Mouse (Mus musculus) monocyte, adult 5-6 weeks (primary cell): ENCODE results near the gene Hjurp. TPM values are rescaled to one million over a fixed set of nuclear protein-coding genes. Genes with fewer than 3 reads are reported as not detected.
A peak's percentile ranks its signal among the peaks of the same experiment; 100 is the strongest.

Experiments used
- ATAC-seq: fragments of 153-309, 156-312 bp; replicated peaks from 2 replicates; pipeline ENCODE4 v1.8.0; 2017; ENCODE audit warnings: mild to moderate bottlenecking; ENCODE audit not compliant: low TSS enrichment, insufficient number of reproducible peaks, severe bottlenecking, poor library complexity, low FRiP score
- total RNA-seq: library from RNA; stranded (forward); fragments of 200-1000, 200-491, 200-594 nt; gene quantifications from 3 replicates; pipeline ENCODE4 v1.2.3, GENCODE M21; 2017

The Hjurp gene
- total RNA-seq = 79.2 to 121 TPM (median 80.4 TPM) in 3 replicates

DNA sequence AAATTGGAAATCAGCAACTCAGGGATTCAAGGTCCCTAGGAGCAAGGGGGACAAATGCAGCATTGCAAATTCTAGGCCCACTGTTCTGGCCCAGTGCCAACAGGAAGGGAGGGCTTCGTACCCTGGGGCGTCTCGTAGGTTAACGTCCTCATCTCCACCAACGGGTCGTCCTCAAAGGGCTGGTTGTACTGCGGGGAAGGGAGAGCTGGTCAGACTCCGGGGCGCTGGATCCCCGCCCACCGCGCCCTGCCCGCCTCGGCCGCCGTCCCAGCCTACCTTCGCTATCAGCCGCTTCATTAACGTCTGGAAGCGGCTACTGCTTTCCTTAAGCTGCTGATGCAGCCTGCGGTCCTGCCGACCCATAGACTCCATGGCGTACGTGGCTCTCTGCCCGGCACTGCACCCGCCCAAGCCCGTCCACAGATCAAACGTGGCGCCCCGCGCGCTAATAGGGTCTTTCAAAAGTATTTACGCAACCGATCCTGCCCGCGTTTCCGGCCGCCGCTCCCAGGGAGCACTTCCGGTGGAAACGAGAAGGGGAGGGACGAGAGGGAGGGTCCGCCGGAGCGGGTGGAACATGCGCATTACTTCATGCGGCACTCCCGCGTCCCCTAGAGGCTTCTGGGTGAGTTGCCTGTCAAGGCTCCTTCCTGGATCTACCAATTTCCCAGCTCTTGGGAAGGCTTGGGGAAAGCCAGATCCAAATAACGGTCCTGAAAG, at the start of gene Hjurp, which contains the start of gene Trpm8:
TSS of gene Hjurp (minus strand) at position 536 of the 720 bp plus-strand sequence.
TSS of gene Trpm8 (plus strand) at position 564 of the 720 bp plus-strand sequence.
- peak; percentile 79 for ATAC-seq

DNA sequence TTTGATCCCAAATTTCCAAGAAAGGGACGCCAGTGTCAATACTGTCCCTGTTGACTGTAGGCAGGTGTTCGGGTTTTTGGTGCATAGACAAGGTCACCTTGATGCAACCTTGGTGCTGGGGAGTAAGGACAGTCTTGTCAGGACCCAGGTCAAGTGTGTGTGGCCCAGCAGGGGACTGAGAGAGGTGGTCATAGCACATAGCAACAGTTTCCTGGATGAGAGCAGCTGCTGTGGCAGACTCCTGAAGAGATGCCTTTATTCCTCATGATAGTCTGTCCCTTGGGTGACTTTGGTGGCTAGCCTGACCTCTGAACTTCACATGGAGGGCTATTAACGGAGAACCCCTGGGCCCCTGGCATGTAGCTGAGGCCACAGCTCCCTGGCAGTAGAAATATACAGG, 45.7 kb upstream of the Hjurp start:
- ATAC-seq = no peak

DNA sequence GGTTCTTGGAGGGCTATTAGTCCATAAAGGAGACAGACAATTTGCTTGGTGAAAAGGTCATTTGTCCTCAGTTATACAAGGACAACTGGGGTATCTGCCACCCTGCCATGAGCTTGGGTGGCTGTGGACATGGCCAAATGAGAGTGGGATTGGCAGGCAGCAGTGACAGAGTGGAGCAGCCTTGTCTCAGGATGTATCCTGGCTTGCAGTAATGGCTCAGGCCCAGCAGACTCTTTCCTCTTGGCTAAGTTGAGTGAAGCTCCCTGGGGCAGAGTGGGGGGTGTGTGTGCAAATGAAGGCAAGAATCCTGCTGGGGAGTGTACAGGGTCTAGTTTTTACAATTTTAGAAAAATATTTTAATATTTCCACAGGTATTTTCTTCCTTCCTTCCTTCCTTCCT, 44.7 kb upstream of the Hjurp start:
- ATAC-seq = no peak

DNA sequence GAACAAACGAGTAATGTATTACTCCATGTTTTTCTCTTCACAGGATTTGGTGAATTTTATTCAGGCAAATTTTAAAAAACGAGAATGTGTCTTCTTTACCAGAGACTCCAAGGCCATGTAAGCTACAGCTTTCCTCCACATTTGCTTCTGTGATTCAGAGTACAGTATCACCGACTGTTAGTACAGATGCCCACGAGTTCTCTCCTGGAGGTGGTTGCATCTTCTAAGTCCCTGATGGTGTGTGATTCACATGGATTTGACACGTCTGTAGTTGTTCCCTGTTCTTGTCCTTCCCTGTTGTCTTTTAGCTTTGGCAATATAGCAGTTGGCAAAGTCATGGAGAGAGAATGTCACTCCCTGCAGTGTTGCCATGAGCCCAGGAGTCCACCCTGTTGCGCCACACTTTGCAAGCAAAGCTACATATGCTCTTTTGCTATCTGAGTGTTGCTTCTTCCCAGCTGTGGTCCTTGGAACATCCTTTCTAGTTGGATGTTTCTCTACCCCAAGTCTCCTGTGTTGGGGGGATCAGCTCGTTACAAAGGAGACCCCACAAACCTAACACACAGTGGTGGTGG, 43.5 kb upstream of the Hjurp start:
- ATAC-seq = no peak

DNA sequence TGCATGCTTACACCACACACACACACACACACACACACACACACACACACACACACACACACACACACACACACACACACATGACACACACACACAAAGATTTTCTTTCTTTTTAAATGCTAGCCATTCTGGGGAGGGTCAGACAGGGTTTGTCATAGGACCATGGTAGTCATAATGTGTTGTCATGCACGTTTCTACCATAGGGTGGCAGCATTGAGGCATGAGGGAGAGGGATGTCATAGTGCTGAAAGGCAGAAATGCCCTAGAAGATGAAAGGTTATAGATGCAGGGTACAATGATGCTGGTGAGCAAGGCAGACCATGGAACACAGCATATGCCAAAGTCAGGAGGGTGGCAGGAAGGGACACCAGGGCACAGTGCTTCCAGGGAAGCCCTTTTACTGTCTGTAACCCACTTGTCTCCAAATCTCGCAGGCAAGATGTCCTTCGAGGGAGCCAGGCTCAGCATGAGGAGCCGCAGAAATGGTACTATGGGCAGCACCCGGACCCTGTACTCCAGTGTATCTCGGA, 41.2 kb upstream of the Hjurp start:
- 0 out of 2 replicates have a peak, but pooled peaks have one; percentile 50 for ATAC-seq

DNA sequence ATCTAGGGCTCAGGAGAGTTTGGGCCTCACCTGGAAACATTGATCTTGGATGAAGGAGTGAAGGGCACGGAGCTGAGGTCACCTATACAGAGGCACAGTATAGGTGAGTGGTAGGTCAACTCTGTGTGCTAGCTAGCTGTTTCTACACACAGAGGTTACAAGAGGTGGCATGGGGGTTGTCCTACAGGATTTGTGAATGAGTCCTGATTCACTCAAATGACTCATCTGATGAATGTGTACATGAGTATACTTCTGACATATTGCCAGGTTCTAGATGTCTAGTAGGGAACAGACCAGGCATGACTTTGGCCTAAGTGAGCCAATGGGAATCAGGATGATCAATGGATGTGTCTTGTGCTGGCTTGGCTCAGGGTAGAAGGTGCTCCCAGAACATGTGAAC, 39.8 kb upstream of the Hjurp start:
- ATAC-seq = no peak

DNA sequence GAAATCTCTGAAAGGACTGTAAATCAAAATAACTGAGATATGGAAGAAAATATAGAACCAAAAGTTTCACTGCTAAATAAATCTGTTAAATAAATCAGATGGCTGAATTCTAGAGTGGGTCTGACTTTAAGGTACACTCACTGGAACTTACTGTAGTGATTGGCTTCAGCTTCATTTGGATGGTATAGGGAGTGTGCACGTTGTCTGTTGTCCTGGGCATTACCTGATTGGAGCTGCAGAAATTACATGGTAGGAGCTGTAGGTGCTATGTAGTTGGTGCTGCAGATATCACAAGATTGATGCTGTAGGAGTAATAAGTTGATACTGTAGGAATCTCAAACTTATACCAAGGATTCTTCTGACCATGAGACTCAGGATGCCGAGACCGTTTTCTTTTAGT, 32.9 kb upstream of the Hjurp start:
- no peak for ATAC-seq

DNA sequence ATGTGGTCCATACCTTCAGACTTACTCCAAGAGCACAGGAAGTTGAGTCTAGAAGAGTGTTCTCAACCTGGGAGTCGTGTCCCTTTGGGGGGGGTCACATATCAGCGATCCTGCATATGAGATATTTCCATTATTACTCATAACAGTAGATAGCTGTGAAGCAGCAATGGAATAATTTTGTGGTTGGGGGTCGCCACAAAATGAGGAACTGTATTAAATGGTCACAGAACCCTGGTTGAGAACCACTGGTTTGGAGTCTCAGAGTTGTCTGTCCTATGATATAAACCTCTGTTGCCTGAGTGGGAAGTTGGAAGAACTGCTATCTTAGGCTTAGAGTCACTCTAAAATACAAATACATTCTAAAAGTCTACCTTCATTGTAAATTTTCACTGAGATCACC, 32.5 kb upstream of the Hjurp start:
- no peak for ATAC-seq

DNA sequence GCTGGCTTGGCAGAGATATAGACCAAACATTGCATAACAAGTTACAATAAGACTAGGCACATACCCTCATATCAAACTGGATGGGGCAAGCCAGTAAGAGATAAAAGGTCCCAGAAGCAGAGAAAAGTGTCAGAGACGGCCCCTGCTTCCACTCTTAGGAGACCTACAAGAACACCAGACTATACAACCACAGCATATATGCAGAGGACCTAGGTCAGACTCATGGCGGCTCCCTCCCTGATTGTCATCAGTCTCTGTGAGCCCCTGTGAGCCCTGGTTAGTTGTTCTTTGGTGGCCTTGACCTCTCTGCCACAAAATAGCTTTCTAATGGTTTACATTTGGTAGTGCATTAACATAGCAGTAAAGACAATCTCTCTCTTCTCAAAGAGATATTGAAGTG, 31.6 kb upstream of the Hjurp start:
- ATAC-seq = no peak

DNA sequence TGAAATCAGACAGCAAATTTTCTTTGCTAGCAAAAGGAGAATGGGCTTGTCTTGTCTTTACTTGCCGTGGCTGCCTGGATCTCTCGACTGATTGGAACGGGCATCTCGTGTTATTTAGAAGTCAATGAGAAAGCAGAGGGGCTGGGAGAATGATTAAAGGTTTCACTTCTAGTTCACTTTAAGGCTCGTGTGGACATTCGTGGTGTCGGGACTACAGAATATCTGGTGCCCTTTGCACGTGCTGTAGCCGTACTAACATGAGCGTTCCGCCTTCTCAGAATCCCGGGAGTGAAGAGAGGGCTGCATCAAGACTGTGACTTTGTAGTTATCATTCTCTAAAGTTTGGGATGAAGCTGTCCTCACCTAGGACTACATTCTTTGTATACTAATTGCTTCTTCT, 29.7 kb upstream of the Hjurp start:
- no peak for ATAC-seq

DNA sequence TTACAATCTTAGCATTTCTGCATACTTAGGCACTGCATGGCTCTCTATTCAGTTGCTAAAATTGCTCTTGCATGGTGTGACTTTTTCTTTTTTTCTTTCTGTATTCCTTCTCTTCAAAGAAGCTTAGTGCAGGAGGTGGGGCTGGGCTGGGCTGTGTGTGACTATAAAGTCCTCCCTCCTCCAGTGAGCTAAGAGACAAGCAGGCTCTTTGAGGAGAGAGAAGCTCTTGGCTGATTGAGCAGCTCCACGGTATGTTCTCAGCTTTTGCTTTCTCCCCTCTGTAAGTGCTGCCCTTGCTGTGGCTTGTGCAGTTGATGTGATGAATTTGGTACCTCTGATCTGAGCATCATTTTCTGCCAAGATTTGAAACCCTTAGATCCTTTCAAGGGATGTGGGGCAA, 29.1 kb upstream of the Hjurp start:
- ATAC-seq = no peak

DNA sequence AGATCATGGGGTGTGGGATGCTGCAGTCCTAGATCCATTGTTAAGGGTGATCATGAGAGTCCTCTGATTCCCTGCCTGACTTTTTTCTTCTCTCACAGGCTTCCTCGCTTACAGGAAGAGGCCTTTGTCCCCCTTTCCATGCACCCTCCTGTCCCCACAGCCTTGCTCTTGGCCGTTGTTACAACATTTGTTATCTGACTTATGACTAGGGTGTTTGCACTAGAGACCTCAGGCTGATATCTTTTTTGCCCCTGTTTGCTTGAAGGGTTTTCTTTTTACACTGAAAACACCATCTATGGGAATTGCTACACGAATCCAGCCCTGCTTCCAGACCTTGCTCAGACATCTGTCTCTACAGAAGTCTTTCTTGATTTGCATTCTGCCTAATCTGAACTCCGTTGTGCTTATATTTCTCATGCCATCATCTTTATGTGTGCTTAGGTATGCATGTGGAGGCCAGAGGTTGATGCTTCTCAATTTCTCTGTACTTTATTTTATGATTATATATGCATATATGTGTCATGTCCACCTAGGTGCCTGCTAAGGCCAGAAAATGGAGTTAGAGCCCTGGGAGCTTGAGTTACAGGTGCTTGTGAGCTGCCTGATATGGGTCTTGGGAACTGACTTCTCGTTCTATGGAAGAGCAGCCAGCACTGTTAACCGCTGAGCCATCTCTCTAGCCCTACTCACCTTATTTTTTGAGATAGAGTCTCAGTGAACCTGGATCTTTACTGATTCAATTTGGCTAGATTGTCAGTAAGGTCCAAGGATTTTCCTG, 27.8 kb upstream of the Hjurp start:
- no peak for ATAC-seq

DNA sequence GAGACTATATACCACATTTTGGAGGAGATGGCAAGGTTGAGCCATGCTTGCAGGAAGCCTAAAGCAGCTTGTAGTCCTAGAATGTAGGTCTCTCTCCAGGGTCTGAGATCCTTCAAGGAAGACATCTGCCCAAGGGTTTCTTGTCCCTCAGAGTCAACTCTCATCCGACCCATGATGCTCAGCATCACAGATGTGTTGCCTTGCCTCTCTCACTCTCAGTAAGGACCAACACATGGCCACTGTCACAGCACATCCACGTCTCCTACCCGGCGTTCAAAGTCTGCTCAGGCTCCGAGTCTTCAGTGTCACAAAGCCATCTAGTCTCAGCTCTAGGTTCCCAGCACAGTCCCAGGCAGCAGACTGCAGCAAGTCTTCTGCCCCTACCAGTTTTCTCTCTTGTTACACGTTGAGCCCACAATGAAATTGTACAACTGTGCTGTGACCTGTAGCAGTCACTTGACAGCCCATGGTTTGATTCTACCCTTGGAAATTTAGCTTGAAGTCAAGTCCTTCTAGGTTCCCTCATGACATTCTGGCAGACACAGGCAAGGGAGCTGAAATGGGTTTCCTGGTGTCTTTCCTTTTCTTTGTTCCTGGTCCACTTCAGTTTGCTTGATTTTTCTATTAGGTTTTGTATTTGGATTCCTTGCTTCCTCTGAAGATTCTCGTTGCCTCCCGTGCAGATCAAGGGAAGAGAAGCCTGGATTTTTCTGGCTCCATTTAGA, 27.0 kb upstream of the Hjurp start:
- no peak for ATAC-seq

DNA sequence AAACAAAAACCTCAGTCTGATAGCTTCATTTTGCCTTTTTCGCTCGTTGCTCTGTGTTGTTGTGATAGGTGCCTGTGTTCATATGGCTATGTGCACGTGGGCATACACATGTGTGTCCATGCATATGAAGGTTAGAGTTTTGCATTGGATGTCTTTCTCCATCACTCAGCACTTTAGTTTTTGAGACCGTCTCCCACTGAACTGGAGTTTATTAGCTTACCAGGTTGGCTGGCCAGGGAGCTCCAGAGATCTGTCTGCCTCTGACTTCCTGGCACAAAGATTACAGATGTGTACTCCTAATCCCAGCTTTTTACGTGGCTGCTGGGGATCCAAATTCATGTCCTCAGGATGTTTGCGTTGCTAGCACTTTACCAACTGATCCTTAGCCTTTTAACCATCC, 26.3 kb upstream of the Hjurp start:
- ATAC-seq = no peak

DNA sequence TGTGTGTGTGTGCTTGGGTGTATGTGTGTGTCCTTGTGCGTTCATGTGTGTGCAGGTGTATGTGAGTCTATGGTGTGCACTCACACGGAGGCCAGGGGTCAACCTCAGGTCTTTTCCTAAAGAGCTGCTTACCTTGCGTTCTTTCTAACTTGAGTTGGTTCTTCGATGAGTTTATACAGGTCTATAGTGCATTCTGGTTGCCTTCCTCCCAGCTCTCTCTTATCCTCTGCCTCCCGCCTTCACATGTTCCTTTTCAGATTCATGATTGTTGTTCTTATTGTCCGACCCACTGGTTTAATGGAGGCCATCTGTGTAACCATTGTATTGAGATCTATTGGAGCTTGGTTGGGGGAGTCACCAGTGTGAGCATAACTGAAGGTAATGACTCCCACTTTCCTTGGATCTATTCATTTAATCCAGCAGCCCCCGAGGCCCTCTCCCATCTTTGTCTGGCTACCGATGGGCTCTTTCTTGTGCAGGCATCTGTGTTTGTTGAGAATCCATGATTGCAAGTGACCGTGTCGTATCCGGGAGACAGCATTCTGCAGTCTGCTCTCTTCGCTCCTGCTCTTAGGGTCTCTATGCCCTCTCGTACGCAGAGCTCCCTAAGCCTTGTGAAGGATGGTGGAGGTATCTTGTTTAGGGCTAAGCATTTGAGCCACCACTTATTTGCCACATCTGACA, 24.8 kb upstream of the Hjurp start:
- ATAC-seq = no peak

DNA sequence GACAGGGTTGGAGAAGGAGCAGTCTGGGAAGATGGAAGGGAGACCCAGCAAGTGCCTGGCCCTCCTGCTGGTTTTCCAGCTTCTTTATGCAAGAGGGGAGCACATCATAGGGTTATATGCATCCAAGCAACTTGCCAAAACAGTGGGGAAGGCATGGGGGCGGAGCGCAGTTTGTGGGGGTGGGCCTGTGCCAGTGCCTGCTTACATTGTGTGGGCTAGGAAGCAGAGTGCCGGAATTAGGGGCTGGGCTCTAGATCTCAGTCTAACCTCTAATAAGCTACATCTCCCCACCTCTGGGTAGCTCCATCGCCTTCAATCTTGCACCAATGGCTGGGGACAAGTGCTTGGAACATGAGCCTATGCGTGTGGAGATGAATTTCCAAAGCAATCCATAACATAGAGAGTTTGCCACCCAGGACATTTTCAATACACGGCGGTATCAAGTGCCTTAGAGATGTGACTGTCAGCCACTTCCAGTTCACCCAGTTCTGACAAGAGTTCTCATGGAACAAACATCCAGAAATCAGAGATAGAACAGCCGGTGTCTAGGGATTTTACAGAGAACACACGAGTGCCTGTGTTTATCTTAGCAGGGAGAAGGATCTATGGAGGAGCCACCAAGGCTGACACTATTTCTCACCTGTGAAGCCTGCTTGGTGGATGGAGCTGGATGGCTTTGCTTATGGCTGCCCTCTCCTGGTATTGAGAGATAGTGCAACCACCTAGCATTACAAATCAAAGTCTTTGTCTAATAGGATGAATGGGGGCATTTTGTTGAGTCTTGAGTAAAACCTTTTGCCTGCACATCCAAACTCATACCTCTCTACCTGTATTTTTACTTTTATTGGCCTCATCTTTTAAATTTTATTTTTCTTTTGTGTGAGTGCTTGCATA, 23.9 kb upstream of the Hjurp start:
- no peak for ATAC-seq

DNA sequence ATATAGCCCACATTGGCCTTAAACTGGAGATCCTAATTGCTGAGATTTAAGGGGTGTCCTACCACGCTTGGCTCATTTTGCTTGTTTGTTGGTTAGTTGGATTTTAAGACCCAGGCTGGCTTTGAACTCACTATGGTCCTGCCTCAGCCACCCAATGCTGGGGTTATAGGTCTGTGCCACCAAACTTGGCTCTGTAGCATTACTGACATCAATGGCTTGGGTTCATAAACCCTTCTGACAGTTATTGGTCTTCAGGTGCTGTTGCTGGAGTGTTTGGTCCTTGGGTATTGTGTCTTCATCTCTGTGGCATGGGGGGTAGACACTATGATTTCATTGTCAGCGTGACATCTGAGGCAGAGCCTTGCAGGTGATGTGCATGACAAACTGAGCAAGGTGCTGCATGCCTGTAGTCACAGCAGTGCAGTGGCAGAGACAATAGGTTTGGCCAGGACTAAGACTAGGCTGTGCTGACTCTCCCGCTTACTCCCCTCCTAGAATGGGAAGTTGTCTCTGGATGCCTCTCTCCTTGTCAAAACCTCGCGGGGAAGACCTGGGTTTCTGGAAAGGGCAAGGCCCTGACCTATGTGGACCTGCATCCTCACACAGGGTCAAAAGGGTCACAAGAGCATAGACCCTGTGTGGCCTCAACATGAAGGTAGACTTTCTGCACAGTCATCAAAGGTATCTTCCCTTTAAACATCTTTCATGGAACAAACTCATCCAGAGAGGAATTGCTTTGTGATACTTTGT, 23.0 kb upstream of the Hjurp start:
- no peak for ATAC-seq
